Mouse (Mus musculus) central nervous system, embryonic 14 days (tissue): Measurements from ENCODE around the gene Tmem140. TPM values are rescaled to one million over a fixed set of nuclear protein-coding genes. Genes with fewer than 3 reads are reported as not detected.

ENCODE experiments used
- polyA plus RNA-seq: library from polyadenylated mRNA; depleted of rRNA; stranded (reverse); fragments of >200 nt; gene quantifications from 2 replicates; pipeline ENCODE4 v1.2.3, GENCODE M21; 2012; rRNA removed

Tmem140 gene
- polyA plus RNA-seq, result 0.89 and 0.92 TPM in 2 replicates

GRCm38 (mm10) chr6:34862791-34863403 is at the start of gene Tmem140:
TSS of gene Tmem140 (plus strand) at chr6:34863146.

GRCm38 (mm10) chr6:34877509-34878321 is 14.8 kb downstream of the Tmem140 start, which contains the start of gene Cyren:
TSS of gene Cyren (minus strand) at chr6:34878060.

GRCm38 (mm10) chr6:34910371-34911219 is 47.6 kb downstream of the Tmem140 start, which contains the start of gene Wdr91:
TSS of gene Wdr91 (minus strand) at chr6:34910876.

GRCm38 (mm10) chr6:34919956-34920355 is 57.0 kb downstream of the Tmem140 start, which contains the start of gene Stra8:
TSS of gene Stra8 (plus strand) at chr6:34920163.

Other genes starting within 250 kb of the Tmem140 start
- gene Agbl3, start 82.7 kb upstream of the Tmem140 start, polyA plus RNA-seq, result 12.7 and 15.3 TPM in 2 replicates
- gene Cyren, start 14.9 kb downstream of the Tmem140 start, polyA plus RNA-seq, result 15.6 and 15.9 TPM in 2 replicates
- gene Wdr91, start 47.7 kb downstream of the Tmem140 start, polyA plus RNA-seq, result 25.0 and 25.6 TPM in 2 replicates
- not detected in 2 replicates for gene Stra8, start 57.0 kb downstream of the Tmem140 start, polyA plus RNA-seq
- 1.8 and 2.1 TPM in 2 replicates for gene Slc23a4, start 125.3 kb downstream of the Tmem140 start, polyA plus RNA-seq